Mouse (Mus musculus): Measurements from ENCODE around the gene Gins2.

GRCm38 (mm10) chr8:120563348-120563724 lies 25.8 kb downstream of the Gins2 start:
- TF ChIP-seq EP300 (IDR thresholded peaks at IDR 0.05; ENCODE audit: low read depth): no peak
- TF ChIP-seq CTCF (IDR thresholded peaks at IDR 0.05; ENCODE audit: low read depth): no peak

Measured in liver, embryonic 14.5 days (tissue).